Mouse (Mus musculus) MEL (cell line): ENCODE results near the gene Ak5. TPM values are rescaled to one million over a fixed set of nuclear protein-coding genes. Genes with fewer than 3 reads are reported as not detected.

Experiments used
- DNase-seq: peaks from one replicate; pipeline ENCODE4 v3.0.0; 2011; ENCODE audit warnings: low read depth, low spot score
- H3K27ac ChIP-seq: 2 replicates; pipeline ENCODE4 v1.5.1; 2012; ENCODE audit warnings: low read depth, mild to moderate bottlenecking, control low read depth, low read length, moderate library complexity; ENCODE audit not compliant: control insufficient read depth
- H3K27me3 ChIP-seq, 2 experiments: fragments of 150-350 bp in 1 of 2; sonication (generic) in 1 of 2; 2 replicates each; pipeline ENCODE4 v1.6.1; 2012; ENCODE audit warnings: low read length in 2 of 2, mild to moderate bottlenecking in 2 of 2, improper control_type of control experiment in 1 of 2, moderate library complexity in 1 of 2; ENCODE audit not compliant: insufficient read depth in 2 of 2, control insufficient read depth in 1 of 2
- H3K36me3 ChIP-seq, 2 experiments: 2 replicates each; pipeline ENCODE4 v1.6.1; 2012 to 2014; ENCODE audit warnings: low read length in 2 of 2, improper control_type of control experiment in 1 of 2, inconsistent platforms in 1 of 2, mild to moderate bottlenecking in 1 of 2; ENCODE audit not compliant: insufficient read depth in 2 of 2, control insufficient read depth in 1 of 2
- H3K4me1 ChIP-seq, 2 experiments: fragments of 150-350 bp in 1 of 2; sonication (generic) in 1 of 2; 2 replicates each; pipeline ENCODE4 v1.6.1; 2012; ENCODE audit warnings: low read length in 2 of 2, improper control_type of control experiment in 1 of 2, mild to moderate bottlenecking in 1 of 2; ENCODE audit not compliant: insufficient read depth in 2 of 2, control insufficient read depth in 1 of 2
- H3K4me3 ChIP-seq, 2 experiments: fragments of 150-350 bp in 1 of 2; sonication (generic) in 1 of 2; 2 replicates each; pipeline ENCODE4 v1.5.1; 2012; ENCODE audit warnings: low read depth in 2 of 2, low read length in 2 of 2, mild to moderate bottlenecking in 2 of 2, moderate library complexity in 2 of 2, control low read depth in 1 of 2, improper control_type of control experiment in 1 of 2; ENCODE audit not compliant: control insufficient read depth in 1 of 2, insufficient read depth in 1 of 2
- H3K79me2 ChIP-seq: 2 replicates; pipeline ENCODE4 v1.6.1; 2012; ENCODE audit warnings: mild to moderate bottlenecking, low read length, moderate library complexity; ENCODE audit not compliant: control insufficient read depth, poor library complexity, insufficient read depth
- H3K9ac ChIP-seq: 2 replicates; pipeline ENCODE4 v1.6.1; 2012; ENCODE audit warnings: low read depth, mild to moderate bottlenecking, control low read depth, low read length, moderate library complexity; ENCODE audit not compliant: control insufficient read depth, poor library complexity, severe bottlenecking
- H3K9me3 ChIP-seq: fragments of 150-350 bp; sonication (generic); replicated peaks from 2 replicates; pipeline ENCODE4 v1.6.1; 2012; ENCODE audit warnings: mild to moderate bottlenecking, low read length, improper control_type of control experiment, moderate library complexity; ENCODE audit not compliant: insufficient read depth
- BHLHE40 ChIP-seq: IDR thresholded peaks from 2 replicates; pipeline ENCODE4 v1.6.1; 2012; ENCODE audit warnings: low read depth, mild to moderate bottlenecking, inconsistent platforms, low read length, improper control_type of control experiment, borderline replicate concordance
- CHD2 ChIP-seq: IDR thresholded peaks from 2 replicates; pipeline ENCODE4 v1.6.1; 2011; ENCODE audit warnings: low read length, improper control_type of control experiment
- CTCF ChIP-seq, 3 experiments: IDR thresholded peaks in 2 of 3; conservative IDR thresholded peaks in 1 of 3; 2 replicates each; pipeline ENCODE4 v1.5.1; 2011 to 2012; ENCODE audit warnings: low read length in 3 of 3, low read depth in 2 of 3, mild to moderate bottlenecking in 2 of 3, improper control_type of control experiment in 1 of 3, inconsistent platforms in 1 of 3, mixed read lengths in 1 of 3, moderate library complexity in 1 of 3; ENCODE audit not compliant: control insufficient read depth in 1 of 3, insufficient read depth in 1 of 3, poor library complexity in 1 of 3, severe bottlenecking in 1 of 3
- E2F4 ChIP-seq: IDR thresholded peaks from 2 replicates; pipeline ENCODE4 v1.6.1; 2011; ENCODE audit warnings: low read depth, low read length, improper control_type of control experiment, borderline replicate concordance
- EP300 ChIP-seq, 2 experiments: IDR thresholded peaks; 2 replicates each; pipeline ENCODE4 v1.6.1; 2011; ENCODE audit warnings: improper control_type of control experiment in 2 of 2, low read length in 2 of 2, low read depth in 1 of 2, mild to moderate bottlenecking in 1 of 2
- ETS1 ChIP-seq: IDR thresholded peaks from 2 replicates; pipeline ENCODE4 v1.6.1; 2012; ENCODE audit warnings: low read depth, mild to moderate bottlenecking, inconsistent platforms, low read length, improper control_type of control experiment, moderate library complexity
- GABPA ChIP-seq: IDR thresholded peaks from 2 replicates; pipeline ENCODE4 v1.6.1; 2012; ENCODE audit warnings: low read depth, mild to moderate bottlenecking, inconsistent platforms, low read length, improper control_type of control experiment, moderate library complexity
- GATA1 ChIP-seq: IDR thresholded peaks from 2 replicates; pipeline ENCODE4 v1.6.1; 2011; ENCODE audit warnings: low read depth, low read length, improper control_type of control experiment
- JUND ChIP-seq: IDR thresholded peaks from 2 replicates; pipeline ENCODE4 v1.6.1; 2011; ENCODE audit warnings: low read depth, mild to moderate bottlenecking, improper control_type of control experiment, low read length
- MAZ ChIP-seq: IDR thresholded peaks from 2 replicates; pipeline ENCODE4 v1.6.1; 2012; ENCODE audit warnings: low read depth, mild to moderate bottlenecking, inconsistent platforms, low read length, improper control_type of control experiment
- MYB ChIP-seq: IDR thresholded peaks from 2 replicates; pipeline ENCODE4 v1.6.1; 2011; ENCODE audit warnings: mild to moderate bottlenecking, low read depth, low read length, improper control_type of control experiment
- NELFE ChIP-seq: IDR thresholded peaks from 2 replicates; pipeline ENCODE4 v1.6.1; 2011; ENCODE audit warnings: low read depth, low read length, improper control_type of control experiment
- NRF1 ChIP-seq: IDR thresholded peaks from 2 replicates; pipeline ENCODE4 v1.6.1; 2014; ENCODE audit warnings: low read depth, mild to moderate bottlenecking, inconsistent platforms, low read length, improper control_type of control experiment, moderate library complexity; ENCODE audit not compliant: poor library complexity, insufficient read depth, severe bottlenecking
- POLR2AphosphoS2 ChIP-seq: IDR thresholded peaks from 2 replicates; pipeline ENCODE4 v1.6.1; 2011; ENCODE audit warnings: low read length, improper control_type of control experiment
- POLR2AphosphoS5 ChIP-seq: IDR thresholded peaks from 2 replicates; pipeline ENCODE4 v1.6.1; 2012; ENCODE audit warnings: low read depth, borderline replicate concordance, mild to moderate bottlenecking, inconsistent platforms, low read length, moderate library complexity, mixed read lengths
- RAD21 ChIP-seq: IDR thresholded peaks from 2 replicates; pipeline ENCODE4 v1.6.1; 2011; ENCODE audit warnings: mild to moderate bottlenecking, low read depth, low read length, improper control_type of control experiment
- SIN3A ChIP-seq: IDR thresholded peaks from 2 replicates; pipeline ENCODE4 v1.6.1; 2012; ENCODE audit warnings: low read length, improper control_type of control experiment, inconsistent platforms
- TAL1 ChIP-seq: IDR thresholded peaks from 2 replicates; pipeline ENCODE4 v1.6.1; 2012; ENCODE audit warnings: mild to moderate bottlenecking, inconsistent platforms, low read length, moderate library complexity, mixed read lengths
- TBP ChIP-seq: IDR thresholded peaks from 2 replicates; pipeline ENCODE4 v1.8.0; 2011; ENCODE audit warnings: low read depth, low read length, improper control_type of control experiment
- UBTF ChIP-seq: IDR thresholded peaks from 2 replicates; pipeline ENCODE4 v1.6.1; 2012; ENCODE audit warnings: low read depth, mild to moderate bottlenecking, inconsistent platforms, low read length, improper control_type of control experiment, moderate library complexity, borderline replicate concordance; ENCODE audit not compliant: insufficient read depth
- USF2 ChIP-seq, 2 experiments: IDR thresholded peaks; 2 replicates each; pipeline ENCODE4 v1.6.1; 2011 to 2012; ENCODE audit warnings: improper control_type of control experiment in 2 of 2, low read length in 2 of 2, borderline replicate concordance in 1 of 2, inconsistent platforms in 1 of 2, low read depth in 1 of 2, mild to moderate bottlenecking in 1 of 2; ENCODE audit not compliant: insufficient read depth in 1 of 2
- ZC3H11A ChIP-seq: IDR thresholded peaks from 2 replicates; pipeline ENCODE4 v1.6.1; 2012; ENCODE audit warnings: low read depth, mild to moderate bottlenecking, inconsistent platforms, low read length, improper control_type of control experiment
- ZKSCAN1 ChIP-seq: IDR thresholded peaks from 2 replicates; pipeline ENCODE4 v1.6.1; 2012; ENCODE audit warnings: low read depth, mild to moderate bottlenecking, inconsistent platforms, low read length, improper control_type of control experiment, moderate library complexity
- ZMIZ1 ChIP-seq: IDR thresholded peaks from 2 replicates; pipeline ENCODE4 v1.6.1; 2012; ENCODE audit warnings: low read depth, mild to moderate bottlenecking, inconsistent platforms, low read length, improper control_type of control experiment, moderate library complexity
- ZNF384 ChIP-seq: IDR thresholded peaks from 2 replicates; pipeline ENCODE4 v1.6.1; 2012; ENCODE audit warnings: low read depth, mild to moderate bottlenecking, inconsistent platforms, low read length, improper control_type of control experiment
- polyA plus RNA-seq, 2 experiments: library from polyadenylated mRNA; stranded (reverse) in 1 of 2; unstranded in 1 of 2; fragments of >175 nt in 1 of 2; fragments of >200 nt in 1 of 2; gene quantifications; 2 replicates each; pipeline versions ENCODE4 v1.2.1 to v1.2.4; 2012; ENCODE audit warnings: low replicate concordance in 2 of 2, low read depth in 1 of 2; ENCODE audit not compliant: insufficient read length in 2 of 2, insufficient read depth in 1 of 2, missing spikeins in 1 of 2
- total RNA-seq: library from RNA; depleted of rRNA; stranded (reverse); fragments of 300-350 nt; gene quantifications from 2 replicates; pipeline ENCODE4 v1.2.3, GENCODE M21; 2012

The Ak5 gene
- total and polyA plus RNA-seq, 3 experiments, result 0.06 to 0.31 TPM; not detected in 1

GRCm38 (mm10) chr3:152468032-152468431 is 200.1 kb downstream of the Ak5 start:
- no peak overlapping the region for H3K9ac ChIP-seq
- H3K36me3 ChIP-seq, result no peaks in the 10 kb centered on the region
- no peak for DNase-seq
- H3K4me3 ChIP-seq, result no peak overlapping the region
- H3K79me2 ChIP-seq, result no peaks in the 10 kb centered on the region
- H3K9me3 ChIP-seq, result no peaks in the 10 kb centered on the region
- no peak overlapping the region for H3K27ac ChIP-seq
- no peaks in the 10 kb centered on the region for H3K4me1 ChIP-seq
- H3K27me3 ChIP-seq, result no peaks in the 10 kb centered on the region
- TF ChIP-seq E2F4 (no peak), ZMIZ1 (no peak), ZKSCAN1 (peak; percentile 77)

- Histone ChIP-seq H3K27me3 (no peaks in the 10 kb centered on the region), H3K4me1 (no peaks in the 10 kb centered on the region), H3K36me3 (no peaks in the 10 kb centered on the region)
- DNase-seq, result no peak
- TF ChIP-seq RAD21 (no peak), ETS1 (no peak), POLR2AphosphoS5 (no peak), ZC3H11A (no peak), GABPA (no peak), JUND (no peak), GATA1 (no peak), ZNF384 (no peak), UBTF (no peak), E2F4 (no peak)
- TF ChIP-seq, all 39 proteins: peak for 0
- H3K27ac ChIP-seq, result no peak overlapping the region
- no peaks in the 10 kb centered on the region for H3K79me2 ChIP-seq
- no peaks in the 10 kb centered on the region for H3K9me3 ChIP-seq
- H3K9ac ChIP-seq, result no peak overlapping the region
- H3K4me3 ChIP-seq, result no peak overlapping the region
These were observed 200.8 kb downstream of the Ak5 start for GRCm38 (mm10) chr3:152467312-152467711.

GRCm38 (mm10) chr3:152466849-152467248 is 201.3 kb downstream of the Ak5 start:
- TF ChIP-seq POLR2AphosphoS2, result no peak
- no peak for TF ChIP-seq BHLHE40
- TF ChIP-seq EP300 (IDR thresholded peaks at IDR 0.05; ENCODE audit: low read depth in 1 of 2, low read length in 2 of 2), result no peak
- no peak for TF ChIP-seq TAL1
- TF ChIP-seq MAZ, result no peak
- TF ChIP-seq NRF1, result no peak
- TF ChIP-seq USF2 (IDR thresholded peaks at IDR 0.05; ENCODE audit: borderline replicate concordance in 1 of 2, insufficient read depth in 1 of 2, low read depth in 1 of 2, low read length in 2 of 2), result no peak
- no peak for TF ChIP-seq UBTF
- no peak for TF ChIP-seq ZKSCAN1
- no peak for TF ChIP-seq ZNF384
- no peak for TF ChIP-seq E2F4
- TF ChIP-seq MYB, result no peak
- no peak for TF ChIP-seq TBP
- no peak for TF ChIP-seq POLR2AphosphoS5
- TF ChIP-seq NELFE, result no peak
- TF ChIP-seq SIN3A, result no peak
- TF ChIP-seq ZC3H11A, result no peak
- no peak for TF ChIP-seq CHD2
- TF ChIP-seq CTCF (IDR thresholded peaks at IDR 0.05 in 2 of 3, conservative IDR thresholded peaks at IDR 0.05 in 1 of 3; ENCODE audit: control insufficient read depth in 1 of 3, insufficient read depth in 1 of 3, low read depth in 2 of 3, low read length in 3 of 3, poor library complexity in 1 of 3, severe bottlenecking in 1 of 3), result no peak
- TF ChIP-seq ZMIZ1, result no peak
- Histone ChIP-seq H3K27me3 (no peaks in the 10 kb centered on the region), H3K4me1 (no peaks in the 10 kb centered on the region), H3K27ac (no peak overlapping the region), H3K9ac (no peak overlapping the region), H3K79me2 (no peaks in the 10 kb centered on the region), H3K36me3 (no peaks in the 10 kb centered on the region), H3K4me3 (no peak overlapping the region), H3K9me3 (no peaks in the 10 kb centered on the region)
- DNase-seq, result no peak
